Mouse (Mus musculus) lung, postnatal 36 days (tissue): ENCODE measurements at regions not wholly inside any gene's neighbourhood (a gene's known extent, or its start where the extent isn't known, plus 50 kb on each side); places are given as distances from the start of the nearest gene placed in this dataset.
A peak's percentile ranks its signal among the peaks of the same experiment; 100 is the strongest.

Experiments
- DNase-seq: peaks from one replicate; pipeline ENCODE4 v3.0.0; 2022; ENCODE audit warnings: mixed read lengths

DNA sequence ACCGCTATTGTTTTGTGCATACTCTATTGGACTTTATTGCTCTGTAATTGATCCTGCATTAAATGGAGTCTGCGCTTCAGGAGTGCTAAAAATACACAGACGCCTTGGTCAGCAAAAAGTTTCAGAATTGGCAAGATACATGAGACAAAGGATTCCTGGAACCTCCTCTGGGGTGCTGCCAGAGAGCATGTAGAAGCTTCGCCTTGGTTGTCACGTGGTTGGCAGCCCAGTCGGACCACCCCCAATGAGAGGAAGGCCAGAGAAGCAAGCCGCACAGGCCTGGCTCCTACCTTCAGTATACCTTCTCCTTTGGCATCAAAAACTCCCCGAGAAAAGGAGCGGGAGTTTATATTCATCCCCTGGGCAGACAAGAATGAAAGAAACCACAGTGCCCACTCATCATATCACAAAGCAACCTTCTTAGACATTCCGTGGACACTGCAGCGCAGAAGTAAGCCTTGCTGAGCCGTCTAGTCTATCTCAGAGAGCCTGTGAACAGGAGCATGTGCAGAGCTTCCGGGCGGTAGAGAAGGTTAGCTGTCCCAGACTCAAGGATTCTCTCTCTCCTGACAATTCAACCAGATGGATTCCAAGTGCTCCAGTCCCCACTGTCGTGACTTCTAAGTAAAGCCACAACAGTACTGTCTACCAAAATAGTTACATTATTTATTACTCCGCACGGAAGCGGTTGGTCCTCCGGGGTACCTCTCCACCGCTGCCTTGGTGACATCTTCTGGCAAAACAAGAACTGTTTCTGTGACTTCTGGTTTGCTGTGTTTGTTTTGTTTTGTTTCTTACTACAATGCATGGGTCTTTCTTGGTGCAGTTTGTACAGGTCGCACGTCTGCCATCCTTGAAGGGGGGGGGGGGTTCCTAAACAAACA, 85.6 kb upstream of the Myo10 start:
- DNase-seq = peak; percentile 33

DNA sequence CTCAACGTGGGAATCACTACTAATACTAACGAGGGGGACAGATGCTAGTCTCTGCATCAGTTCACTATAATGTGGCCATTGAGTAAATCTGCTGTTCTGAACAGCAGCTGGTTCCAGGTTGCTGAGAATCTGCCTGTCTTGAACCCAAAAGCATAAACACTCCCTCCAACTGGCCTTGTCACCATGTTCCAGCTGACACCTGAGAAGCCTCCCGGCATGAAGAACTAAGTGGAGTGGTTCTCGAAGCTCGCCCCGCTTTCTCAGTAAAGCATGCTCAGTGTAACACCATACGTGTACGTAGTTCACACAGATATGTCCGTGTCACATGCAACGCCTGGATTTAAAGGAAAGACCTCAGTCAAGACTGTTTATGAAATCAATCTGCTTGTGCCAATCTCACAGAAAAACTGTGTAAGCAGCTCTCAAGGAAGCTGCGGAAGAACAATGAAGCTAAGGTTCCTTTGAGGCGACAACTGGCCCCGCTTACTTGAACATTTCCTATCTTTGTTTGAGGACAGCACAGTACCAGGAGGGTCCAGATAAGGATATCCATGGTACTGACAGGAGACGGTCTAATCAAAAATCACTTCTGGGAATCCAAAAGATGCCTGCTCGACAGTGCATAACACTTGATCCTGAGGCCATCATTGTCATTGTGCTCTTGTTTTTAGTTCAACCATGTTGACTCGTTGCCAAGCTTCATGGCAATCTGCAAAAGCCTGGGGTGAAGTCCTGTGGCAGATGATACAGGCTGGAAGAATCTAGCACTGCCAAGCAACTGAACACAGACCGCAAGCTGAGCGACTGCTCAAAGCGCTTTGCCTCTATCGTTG, 82.8 kb upstream of the Myo10 start:
- DNase-seq = peak; percentile 67

DNA sequence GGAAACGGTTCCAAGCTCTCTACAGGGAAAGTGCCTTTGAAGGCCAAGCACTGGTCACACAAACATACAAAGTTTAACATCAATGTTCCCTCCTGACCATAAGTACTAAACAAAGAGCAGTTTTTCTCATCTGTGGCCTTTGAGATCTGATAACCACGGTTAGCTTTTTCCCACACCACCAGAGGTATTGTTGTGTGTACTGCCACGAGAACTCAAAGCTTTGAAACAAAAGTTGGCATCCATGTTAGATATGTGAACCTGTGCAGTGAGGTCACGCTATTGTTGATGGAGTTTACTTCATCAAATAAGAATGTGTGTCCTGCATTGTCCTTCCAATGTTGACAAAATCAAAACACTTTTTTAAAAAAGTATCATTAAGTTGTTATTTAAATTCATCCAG, 79.9 kb upstream of the Myo10 start:
- DNase-seq = peak; percentile 18

DNA sequence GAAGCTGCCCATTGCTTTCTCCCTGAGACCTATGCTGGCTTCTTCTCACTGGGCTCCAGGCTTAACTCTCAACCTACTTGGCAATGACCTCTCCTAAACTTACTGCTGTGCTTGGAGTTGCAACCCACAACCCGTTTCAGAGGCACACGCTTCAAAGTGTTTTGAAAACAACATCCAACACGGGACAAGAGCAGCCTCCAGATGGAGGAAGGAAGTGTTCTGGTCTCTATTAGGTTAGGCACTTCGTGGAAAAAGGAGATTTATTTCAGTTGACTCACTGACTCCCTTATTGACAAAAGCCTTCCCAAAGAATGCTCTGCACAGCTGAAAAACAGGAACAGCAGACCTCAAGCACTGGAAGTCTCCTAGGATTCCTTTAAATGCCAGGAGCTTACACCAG, 76.1 kb upstream of the Myo10 start:
- DNase-seq = no peak

DNA sequence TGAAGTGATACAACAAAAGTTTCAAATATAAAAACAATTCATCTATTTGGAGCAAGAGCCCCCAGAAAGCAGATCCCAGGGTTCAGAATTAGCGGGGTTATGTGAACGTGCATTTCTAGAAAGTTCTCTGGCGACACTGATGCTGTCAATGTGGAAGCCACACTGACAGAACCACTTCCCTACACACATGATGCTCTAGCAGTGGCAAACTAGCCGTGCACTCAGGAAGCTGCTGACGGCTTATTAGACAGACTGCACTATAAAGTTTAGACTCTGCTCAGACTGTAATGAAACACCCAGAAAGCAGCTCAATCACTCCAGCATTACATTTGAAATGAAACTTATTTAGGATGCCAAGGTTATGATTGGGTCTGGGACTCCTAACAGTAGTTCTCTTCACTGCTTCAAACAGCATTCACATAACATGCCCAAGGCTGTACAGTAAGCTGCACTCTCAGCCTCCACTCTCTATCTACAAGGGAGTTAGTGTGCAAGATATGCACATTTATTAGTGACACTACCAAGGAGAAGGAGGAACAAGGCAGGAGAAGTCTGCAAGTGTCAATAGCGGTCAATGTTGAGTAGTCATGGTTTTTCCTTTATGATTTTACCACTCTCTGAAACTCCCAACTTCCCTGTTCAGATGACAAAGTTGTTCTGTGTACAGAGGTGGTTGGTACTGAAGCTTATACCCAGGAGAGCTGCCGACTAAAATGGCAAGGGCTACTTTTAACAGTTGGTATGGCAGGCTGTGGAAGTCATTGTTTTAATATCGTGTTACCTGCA, 71.9 kb upstream of the Myo10 start:
- no peak for DNase-seq

DNA sequence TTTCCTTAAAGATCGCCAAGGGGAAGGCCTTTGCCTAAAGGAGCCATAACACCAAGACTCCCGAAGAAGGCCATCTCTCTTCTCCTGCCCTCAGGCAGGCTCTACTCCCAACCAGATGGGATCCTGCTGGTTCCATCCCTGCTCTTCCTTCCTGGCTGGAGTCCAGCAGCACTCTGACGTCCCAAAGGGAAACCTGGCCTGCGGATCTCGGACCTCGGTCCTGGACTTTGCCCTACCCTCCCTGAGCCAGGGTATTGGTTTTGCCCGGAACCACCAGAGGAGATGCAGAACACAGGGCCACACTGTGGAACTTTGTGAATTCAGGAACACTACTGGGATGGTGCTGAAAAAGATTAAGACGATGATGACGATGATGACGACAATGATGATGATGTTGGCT, 67.4 kb upstream of the Myo10 start:
- DNase-seq = no peak

DNA sequence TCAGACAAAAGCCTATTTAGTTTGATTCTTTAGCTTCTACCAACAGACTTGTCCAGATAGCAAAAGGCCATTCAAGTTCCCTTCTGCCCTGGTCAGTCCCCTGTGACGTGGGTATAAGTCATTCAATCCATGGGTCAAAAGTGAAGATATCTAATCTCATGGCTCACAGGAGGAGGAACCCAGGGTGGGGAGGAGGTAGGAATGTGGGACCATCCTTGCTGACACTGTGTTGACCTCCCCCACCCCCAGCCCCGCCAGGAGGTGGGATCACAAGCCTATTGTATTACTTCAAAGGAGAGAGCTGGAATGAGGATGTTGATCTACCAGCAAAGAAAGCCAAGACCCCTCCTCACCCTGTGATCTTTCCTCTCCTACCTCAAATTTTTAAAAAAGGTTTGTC, 66.5 kb upstream of the Myo10 start:
- no peak for DNase-seq

DNA sequence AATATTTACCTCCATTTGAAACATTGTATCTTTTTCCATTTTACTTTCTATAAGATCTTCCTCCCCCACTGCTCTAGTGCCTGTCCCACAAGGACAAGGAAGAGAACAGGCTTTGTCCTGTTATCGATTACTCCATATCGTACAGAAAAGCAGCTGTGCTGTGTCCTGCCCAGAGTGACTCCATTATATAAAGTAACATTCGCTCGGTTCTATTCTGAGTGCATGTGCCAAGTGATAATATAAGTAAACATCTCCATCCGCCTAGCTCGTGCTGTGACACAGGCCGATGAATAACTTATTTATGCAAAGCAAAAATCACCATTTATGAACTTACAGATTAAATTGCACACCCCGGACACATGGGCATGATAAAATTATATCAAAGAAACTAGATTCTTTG, 64.8 kb upstream of the Myo10 start:
- DNase-seq = no peak

DNA sequence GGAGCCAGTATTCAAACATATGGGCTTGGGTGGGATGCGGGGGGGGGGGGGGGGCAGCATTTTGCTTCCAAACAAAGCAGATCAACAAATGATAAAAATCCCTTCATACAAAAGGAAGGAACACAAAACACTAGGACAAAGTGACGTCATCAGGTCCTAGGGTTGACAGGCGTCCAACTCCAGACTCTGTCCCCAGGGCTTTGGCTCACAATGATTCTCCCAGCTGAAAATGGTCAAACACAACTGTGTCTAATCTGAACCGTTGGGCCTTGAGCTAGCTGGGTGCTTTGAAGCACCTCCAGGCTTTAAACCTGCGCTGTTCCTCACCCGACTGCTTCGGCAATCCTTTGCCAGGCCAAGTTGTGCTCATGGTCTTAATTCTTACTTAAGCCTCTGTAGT, 64.1 kb upstream of the Myo10 start:
- no peak for DNase-seq

DNA sequence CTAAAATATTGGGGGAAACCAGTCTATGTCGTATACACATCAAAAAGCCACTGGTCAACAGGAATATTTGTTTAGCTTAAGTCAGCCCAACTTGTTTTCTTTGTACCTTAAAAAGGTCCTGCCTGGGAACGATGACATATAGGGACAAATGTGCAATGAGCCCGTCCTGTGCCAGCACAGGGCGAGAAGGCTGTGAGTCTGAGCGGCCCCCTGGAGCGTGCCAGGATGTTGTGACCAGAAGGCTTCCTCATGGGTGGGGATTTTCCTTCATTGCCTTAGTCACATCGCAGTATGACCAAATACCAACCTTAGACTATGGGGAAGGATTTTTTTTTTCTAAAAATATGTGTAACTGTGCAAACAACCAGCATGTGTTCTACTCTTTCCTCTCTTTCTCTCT, 58.7 kb upstream of the Myo10 start:
- peak; percentile 27 for DNase-seq

DNA sequence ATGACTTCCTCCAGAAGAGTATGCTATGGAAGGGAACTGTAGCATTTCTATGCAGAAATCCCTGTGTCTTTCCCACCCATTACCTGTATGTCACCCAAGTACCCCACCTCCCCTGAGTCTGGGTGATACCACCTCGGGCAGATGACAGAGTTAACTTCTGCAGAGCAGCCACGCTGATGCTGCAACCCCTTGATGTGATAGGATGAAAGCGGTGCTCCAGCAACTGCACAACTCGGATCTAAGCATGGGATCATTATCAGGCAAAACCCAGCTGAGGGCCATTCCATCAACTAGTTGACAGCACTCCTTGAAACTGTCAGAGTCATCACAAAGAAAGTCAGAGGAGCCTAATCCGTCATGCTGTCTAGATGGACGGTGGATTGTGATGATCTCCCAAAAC, 49.8 kb upstream of the Myo10 start:
- no peak for DNase-seq
